Mouse (Mus musculus) bone marrow macrophage, adult 2 months (primary cell): ENCODE measurements at regions not wholly inside any gene's neighbourhood (a gene's known extent, or its start where the extent isn't known, plus 50 kb on each side); places are given as distances from the start of the nearest gene placed in this dataset.

Experiments
- H3K27ac ChIP-seq: 2 replicates; pipeline ENCODE4 v1.5.1; 2012; ENCODE audit warnings: low read depth, low read length; ENCODE audit not compliant: insufficient read depth
- H3K4me1 ChIP-seq: 2 replicates; pipeline ENCODE4 v1.6.1; 2012; ENCODE audit warnings: low read length; ENCODE audit not compliant: control insufficient read depth, insufficient read depth
- H3K4me3 ChIP-seq: 2 replicates; pipeline ENCODE4 v1.5.1; 2012; ENCODE audit warnings: mild to moderate bottlenecking, low read length, moderate library complexity; ENCODE audit not compliant: insufficient read depth
- CTCF ChIP-seq: IDR thresholded peaks from 2 replicates; pipeline ENCODE4 v1.5.1; 2012; ENCODE audit warnings: low read depth, mild to moderate bottlenecking, low read length, moderate library complexity
- POLR2A ChIP-seq: IDR thresholded peaks from 2 replicates; pipeline ENCODE4 v1.6.1; 2012; ENCODE audit warnings: mild to moderate bottlenecking, low read depth, low read length, borderline replicate concordance

DNA sequence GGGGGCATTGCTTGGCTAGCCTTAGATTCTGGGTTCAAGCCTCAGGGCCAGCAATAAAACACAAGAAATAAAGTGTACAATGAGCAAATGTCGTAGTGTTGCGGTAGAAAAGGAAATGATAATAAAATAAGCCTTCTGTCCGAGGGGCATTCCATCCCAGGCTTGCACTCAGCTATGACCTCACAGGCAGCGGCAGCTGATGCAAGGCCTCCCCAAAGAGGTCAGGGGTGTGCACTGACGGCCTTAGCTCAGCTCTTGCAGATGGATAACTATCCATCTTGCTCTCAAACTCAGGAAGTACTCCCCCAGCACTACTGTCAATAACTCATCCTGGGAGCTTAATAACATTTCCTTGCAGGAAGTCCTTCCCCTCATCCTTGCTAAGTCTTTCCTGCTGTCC is 314.4 kb upstream of the Tbx3 start:
- H3K4me1 ChIP-seq: no peaks in the 10 kb centered on the region
- no peak overlapping the region for H3K4me3 ChIP-seq
- no peak overlapping the region for H3K27ac ChIP-seq
- TF ChIP-seq CTCF (no peak), POLR2A (no peak)

DNA sequence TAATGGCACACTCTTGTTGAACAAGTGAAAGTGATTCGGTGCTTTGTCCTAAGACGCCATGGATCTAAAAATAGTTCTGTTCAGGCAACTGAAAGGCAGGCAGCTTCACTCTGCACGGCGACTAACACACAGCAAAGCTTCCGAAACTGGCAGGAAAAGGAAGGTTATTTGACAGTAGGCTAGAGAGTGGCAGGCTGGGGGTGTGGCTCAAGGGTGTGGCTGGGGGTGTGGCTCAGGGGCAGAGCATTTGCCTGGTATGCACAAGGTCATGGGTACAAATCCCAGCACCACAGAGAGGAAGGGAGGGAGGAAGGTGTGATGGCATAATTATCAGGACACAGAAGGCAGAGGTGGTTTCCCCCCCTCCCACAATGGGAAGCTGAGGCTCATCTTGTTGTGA is 310.8 kb upstream of the Tbx3 start:
- Histone ChIP-seq H3K27ac (no peak overlapping the region), H3K4me1 (no peaks in the 10 kb centered on the region), H3K4me3 (no peak overlapping the region)
- TF ChIP-seq CTCF: no peak
- TF ChIP-seq POLR2A: no peak

DNA sequence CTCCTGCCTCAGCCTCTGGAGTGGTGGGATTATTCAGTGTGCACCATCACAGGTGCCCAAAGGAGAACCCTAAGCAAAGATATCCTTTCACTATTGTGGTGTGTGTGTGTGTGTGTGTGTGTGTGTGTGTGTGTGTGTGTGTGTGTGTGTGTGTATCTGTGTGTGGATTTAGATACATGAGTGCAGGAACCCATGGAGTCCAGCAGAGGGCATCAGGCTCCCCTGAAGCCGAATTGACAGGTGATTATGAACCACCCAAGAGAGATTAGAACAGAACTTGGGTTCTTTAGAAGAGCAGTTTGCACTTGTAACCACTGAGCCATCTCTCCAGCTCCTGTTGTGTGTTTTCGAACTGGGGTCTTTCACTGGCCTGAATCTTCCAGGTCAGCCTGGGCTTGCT is 310.1 kb upstream of the Tbx3 start:
- no peak for TF ChIP-seq POLR2A
- TF ChIP-seq CTCF: no peak
- H3K4me3 ChIP-seq: no peak overlapping the region

DNA sequence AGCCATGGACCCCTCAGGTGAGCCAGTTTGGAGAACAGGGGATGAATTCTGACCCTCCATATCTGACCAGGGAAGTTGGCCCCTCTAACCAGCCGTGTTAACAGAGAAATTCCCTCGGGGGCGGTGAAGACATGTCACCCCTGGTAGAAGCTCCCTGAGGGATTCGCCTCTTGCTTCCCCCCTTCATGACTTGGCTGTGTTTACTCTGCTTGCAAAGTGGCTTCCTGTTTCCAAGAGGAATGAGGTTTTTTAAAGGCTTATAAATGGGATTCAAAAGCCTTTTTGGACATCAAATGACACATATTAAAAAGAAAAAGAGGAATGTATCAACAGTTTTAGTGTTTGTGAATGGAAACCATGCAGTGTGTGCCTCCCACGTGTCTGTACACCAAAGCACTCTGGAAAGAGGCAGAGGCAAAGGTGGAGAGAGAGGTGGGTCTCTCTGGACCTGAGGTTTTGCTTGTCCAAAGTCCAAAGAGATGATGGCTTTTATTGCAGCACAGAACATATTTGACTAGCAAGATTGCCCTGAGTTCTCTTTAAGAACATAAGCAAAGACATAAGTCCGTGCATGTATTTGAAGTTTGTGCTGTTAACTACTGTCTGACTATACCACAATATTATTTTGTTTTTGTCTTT is 308.9 kb upstream of the Tbx3 start:
- H3K4me1 ChIP-seq: no peaks in the 10 kb centered on the region
- H3K27ac ChIP-seq: no peak overlapping the region
- no peak for TF ChIP-seq CTCF
- H3K4me3 ChIP-seq: no peak overlapping the region

More for the DNA sequence above, 310.1 kb upstream of the Tbx3 start:
- H3K27ac ChIP-seq: no peak overlapping the region
- no peaks in the 10 kb centered on the region for H3K4me1 ChIP-seq

DNA sequence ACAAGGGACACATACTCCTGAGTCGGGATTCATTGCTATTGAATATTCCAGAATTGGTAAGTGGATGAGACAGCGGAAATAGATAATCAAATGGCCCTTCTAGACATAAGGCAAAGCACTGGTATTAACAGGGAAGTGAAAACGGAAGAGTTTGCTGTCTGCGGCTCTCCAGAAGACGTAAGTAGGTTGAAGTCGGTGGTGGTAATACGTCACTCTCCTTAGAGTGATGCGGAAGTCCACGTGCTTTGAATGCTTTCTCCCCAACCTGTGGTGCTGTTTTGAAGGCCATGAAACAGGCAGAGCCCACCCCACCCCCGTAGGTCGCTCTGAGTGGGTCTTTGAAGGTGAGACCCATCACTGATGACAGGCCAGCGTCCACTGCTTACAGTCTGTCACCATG is 308.0 kb upstream of the Tbx3 start:
- Histone ChIP-seq H3K27ac (no peak overlapping the region), H3K4me3 (no peak overlapping the region), H3K4me1 (no peaks in the 10 kb centered on the region)
- no peak for TF ChIP-seq POLR2A
- TF ChIP-seq CTCF: no peak

DNA sequence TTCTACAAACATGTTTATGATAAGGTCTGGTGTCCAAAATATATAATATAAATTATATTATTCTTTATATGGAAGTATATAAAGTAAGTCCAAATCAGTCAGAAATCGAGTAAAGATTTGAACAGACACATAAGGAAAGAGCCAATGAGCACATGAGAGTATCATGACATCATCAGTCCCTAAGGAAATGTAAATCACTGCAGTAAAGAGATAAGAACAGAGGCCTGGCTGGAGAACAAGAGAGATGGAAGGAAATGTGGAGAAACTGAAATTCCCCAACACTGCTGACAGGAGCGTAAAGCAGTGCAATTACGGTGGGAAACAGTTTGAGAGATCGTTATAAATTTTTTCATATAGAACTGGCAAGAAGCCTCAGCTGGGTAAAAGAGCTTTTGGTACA is 306.2 kb upstream of the Tbx3 start:
- no peak for TF ChIP-seq POLR2A
- no peak for TF ChIP-seq CTCF
- H3K4me3 ChIP-seq: no peak overlapping the region

DNA sequence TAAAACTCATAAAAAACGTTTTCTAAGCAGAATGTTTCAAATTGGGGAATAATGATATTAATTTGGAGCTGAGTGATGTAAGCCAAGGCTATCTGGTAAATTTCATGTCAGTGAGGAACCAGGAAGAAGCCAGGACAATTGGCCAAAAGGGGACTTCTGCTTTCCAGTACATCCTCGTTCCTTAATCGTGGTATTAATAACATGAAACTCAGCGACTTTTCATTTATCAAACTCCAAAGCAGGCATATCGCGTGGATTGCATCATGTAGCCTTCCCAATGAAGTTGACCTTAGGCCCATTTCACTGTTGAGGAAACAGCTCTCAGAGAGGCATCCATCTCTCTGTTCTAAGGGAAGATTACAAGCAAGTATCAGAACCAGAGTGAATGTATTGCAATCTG is 305.3 kb upstream of the Tbx3 start:
- TF ChIP-seq POLR2A (no peak), CTCF (no peak)
- Histone ChIP-seq H3K4me3 (no peak overlapping the region), H3K4me1 (no peaks in the 10 kb centered on the region), H3K27ac (no peak overlapping the region)

More for the DNA sequence above, 306.2 kb upstream of the Tbx3 start:
- H3K27ac ChIP-seq: no peak overlapping the region
- H3K4me1 ChIP-seq: no peaks in the 10 kb centered on the region

DNA sequence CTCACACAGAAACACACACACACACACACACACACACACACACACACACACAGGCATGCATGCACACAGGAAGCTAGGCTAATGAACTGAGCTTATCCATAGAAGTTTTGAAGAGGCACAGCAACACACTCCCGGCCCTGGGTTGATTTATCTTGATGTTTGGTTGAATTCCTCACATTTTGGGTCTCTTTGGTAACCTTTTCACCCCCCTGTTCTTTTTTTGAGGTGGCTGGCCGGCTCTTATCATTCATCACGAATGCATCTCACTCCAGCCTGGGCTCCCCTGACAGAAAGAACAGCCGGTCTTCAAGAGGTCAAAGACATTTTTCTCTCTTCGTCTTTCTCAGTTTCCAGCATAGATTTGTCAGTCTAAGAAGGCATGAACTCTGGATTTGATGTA is 304.2 kb upstream of the Tbx3 start:
- TF ChIP-seq CTCF (no peak), POLR2A (no peak)
- Histone ChIP-seq H3K4me3 (no peak overlapping the region), H3K4me1 (no peaks in the 10 kb centered on the region)

DNA sequence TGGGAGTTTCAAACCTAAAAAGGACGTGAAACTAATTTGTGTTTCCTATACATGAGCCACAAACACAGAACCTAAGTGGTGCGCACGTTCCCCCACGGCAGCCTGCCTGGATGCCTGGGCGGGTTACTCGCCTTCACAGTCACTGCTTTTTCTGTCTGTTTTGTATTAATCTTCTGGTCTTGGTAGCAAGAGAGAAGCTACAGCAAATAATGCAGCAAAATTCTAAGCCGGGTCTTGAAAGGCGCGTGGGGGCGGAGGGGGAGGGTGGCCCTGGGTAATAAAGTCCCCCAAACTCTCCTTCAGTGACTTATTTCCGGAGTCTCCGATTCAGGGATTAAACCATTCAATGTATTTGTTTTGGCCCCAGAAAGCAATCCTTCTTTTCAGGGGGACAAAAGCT is 300.0 kb upstream of the Tbx3 start:
- Histone ChIP-seq H3K4me3 (no peak overlapping the region), H3K4me1 (no peaks in the 10 kb centered on the region), H3K27ac (no peak overlapping the region)
- TF ChIP-seq CTCF (no peak), POLR2A (no peak)

More for the DNA sequence above, 304.2 kb upstream of the Tbx3 start:
- no peak overlapping the region for H3K27ac ChIP-seq

DNA sequence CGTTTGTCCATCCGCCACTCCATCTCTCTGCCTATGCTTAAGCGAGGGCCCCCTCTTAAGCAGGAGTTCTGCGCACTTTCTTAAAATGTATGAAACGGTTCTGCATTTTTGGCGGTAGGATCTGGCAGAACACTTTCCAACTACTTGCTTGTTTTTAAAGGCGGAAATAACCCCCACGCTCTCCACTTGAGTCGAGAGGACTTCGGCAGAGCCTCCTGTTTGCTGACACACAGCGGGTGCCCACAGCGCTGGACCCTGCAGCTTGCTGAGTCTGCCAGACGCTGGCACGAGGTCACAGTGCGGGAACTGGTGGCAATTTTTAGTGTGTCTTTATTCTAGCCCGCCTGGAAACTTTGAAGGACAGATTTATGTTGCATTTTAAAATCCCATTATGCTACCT is 299.5 kb upstream of the Tbx3 start:
- TF ChIP-seq CTCF (no peak), POLR2A (no peak)
- Histone ChIP-seq H3K4me3 (no peak overlapping the region), H3K27ac (no peak overlapping the region), H3K4me1 (no peaks in the 10 kb centered on the region)
